Mouse (Mus musculus) embryonic fibroblast, embryonic 13.5 days (primary cell): Measurements from ENCODE around the gene Mrps7.

Experiments used
- CTCF ChIP-seq: IDR thresholded peaks from 2 replicates; pipeline ENCODE4 v1.5.1; 2011; ENCODE audit warnings: mild to moderate bottlenecking, control low read depth, low read length, moderate library complexity, borderline replicate concordance; ENCODE audit not compliant: insufficient read depth
- POLR2A ChIP-seq: IDR thresholded peaks from 2 replicates; pipeline ENCODE4 v1.6.1; 2011; ENCODE audit warnings: low read depth, mild to moderate bottlenecking, control low read depth, low read length, moderate library complexity

DNA sequence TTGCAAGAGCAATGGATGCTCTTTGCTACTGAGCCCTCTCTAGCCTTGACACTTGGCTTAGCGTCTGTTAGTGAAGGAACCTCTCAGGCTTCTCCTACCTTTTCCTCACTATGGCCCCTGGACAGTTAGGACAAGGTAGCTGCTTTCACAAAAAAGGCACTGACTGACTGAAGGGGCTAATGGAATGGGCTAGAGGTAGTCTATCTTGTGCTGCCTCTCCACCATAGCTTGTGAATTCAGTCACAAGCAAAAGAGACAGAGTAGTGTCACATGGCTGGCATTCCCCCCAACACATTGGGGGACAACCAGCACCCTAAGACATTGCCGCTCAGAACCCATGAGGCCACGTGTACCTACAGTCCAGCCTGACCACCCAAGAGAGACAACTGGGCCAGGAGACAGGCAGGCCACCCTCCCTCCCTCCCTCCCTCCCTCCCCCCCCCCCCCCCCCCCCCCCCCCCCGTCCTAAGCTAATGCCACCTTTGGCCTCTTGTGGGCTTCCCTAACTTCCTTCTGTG lies 36.6 kb downstream of the Mrps7 start:
- TF ChIP-seq CTCF (no peak), POLR2A (no peak)
